Mouse (Mus musculus) right cerebral cortex, postnatal 14 days (tissue): ENCODE data around the gene Parp9.
"Not testable (repeated sequence)": the region's sequence is repeated elsewhere in the genome, so short reads cannot be mapped to it uniquely, and the experiment has no call there.

Experiments
- DNase-seq: peaks from one replicate; pipeline ENCODE4 v3.0.0; 2022

Parp9 gene

GRCm38 (mm10) chr16:35932179-35933055 is 5.9 kb upstream of the Parp9 start:
- no peak for DNase-seq

- no peak for DNase-seq
These were observed 5.1 kb upstream of the Parp9 start for GRCm38 (mm10) chr16:35933181-35933580.

- DNase-seq: no peak
These were observed 991 bp downstream of the Parp9 start for GRCm38 (mm10) chr16:35939261-35939660.

GRCm38 (mm10) chr16:35939690-35940089 is 1.4 kb downstream of the Parp9 start:
- peak; percentile 67 for DNase-seq

DNA sequence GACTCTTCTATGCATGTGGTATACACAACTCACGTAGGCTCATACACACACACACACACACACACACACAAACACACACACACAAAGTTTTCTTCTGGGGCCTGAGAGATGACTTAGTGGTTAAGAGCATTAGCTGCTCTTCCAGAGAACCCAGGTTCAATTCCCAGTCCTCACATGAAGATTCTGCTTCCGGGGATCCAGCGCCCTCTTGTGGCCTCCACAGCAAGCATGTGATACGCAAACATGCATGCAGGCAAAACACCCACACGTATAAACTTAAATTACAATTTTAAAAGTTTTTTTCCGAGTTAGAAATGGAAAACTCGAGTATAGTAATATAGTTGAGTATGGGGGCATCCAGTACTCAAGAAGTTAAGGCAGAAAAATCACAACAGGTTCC is 3.1 kb downstream of the Parp9 start:
- DNase-seq: peak; percentile 38

GRCm38 (mm10) chr16:35949264-35949663 is 11.0 kb downstream of the Parp9 start:
- DNase-seq: no peak

DNA sequence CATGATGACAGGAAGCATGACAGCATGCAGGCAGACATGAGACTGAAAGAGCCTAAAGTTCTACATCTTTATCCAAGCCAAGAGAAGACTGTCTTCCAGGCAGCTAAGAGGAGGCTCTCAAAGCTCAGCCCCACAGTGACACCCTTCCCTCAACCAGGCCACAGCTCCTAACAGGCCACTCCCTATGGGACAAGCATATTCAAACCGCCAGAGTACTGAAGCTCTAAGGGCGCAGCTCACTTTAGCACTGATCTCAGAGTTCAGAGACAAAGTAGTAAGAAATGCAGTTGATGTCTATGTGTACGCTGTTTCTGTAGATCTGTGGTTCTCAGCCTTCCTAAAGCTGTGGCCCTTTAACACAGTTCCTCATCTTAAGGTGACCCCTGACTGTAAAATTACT is 12.9 kb downstream of the Parp9 start:
- DNase-seq: no peak

- no peak for DNase-seq
These were observed 14.4 kb downstream of the Parp9 start for GRCm38 (mm10) chr16:35952628-35953130.

- not testable (repeated sequence) for DNase-seq
These were observed 27.7 kb downstream of the Parp9 start for GRCm38 (mm10) chr16:35965991-35966390.

- no peak for DNase-seq
These were observed 28.3 kb downstream of the Parp9 start for GRCm38 (mm10) chr16:35966411-35967115.

DNA sequence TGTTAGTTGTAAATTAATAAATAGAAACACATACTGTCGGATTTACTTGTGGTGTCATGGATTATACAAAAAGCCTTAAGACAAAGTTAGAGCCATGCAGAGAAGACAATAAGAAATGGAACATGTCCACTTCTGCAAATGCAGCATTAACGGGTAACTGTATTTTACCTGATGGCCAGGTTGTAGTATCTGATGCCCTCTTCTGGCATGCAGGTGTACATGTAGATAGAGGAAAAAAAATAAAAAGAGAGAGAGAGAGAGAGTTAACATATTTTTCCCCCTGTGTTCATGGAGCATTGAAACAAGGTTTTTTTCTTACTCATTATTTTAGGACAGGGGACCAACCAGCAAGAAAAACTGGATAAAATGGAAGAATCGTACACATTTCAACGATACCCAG is 29.0 kb downstream of the Parp9 start:
- DNase-seq: no peak

GRCm38 (mm10) chr16:35968149-35968548 is 29.9 kb downstream of the Parp9 start:
- DNase-seq: no peak

DNA sequence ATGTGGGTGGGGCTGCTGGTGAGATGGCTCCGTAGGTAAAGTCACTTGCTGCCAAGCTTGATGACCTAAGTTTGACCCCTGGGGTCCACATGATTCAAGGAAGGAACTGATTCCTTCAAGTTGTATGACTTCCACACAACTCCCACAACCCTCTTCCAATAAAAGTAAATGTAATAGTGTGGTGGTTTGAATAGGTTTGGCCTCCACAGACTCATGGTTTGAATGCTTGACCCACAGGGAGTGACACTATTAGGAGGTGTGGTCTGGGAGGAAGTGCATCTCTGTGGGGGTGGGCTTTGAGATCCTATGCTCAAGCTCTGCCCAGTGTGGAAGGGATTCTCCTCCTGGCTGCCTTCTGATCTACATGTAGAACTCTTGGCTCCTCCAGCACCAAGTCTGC is 35.8 kb downstream of the Parp9 start:
- no peak for DNase-seq

DNA sequence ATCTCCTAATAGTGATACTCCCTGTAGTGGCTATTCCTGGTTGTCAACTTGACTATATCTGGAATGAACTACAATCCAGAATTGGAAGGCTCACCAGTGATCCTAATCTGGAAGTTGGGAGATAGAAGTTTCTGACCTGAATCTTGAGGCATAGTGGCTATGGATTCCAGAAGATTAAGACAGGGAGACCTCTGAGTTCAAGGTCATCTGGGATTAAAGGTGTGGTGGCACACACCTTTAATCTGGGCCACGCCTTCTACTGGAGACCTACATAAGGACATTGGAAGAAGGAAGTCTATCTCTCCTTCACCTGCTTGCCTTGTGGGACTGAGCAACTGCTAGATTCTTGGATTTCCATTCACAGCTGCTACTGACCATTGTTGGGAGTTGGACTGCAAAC is 40.2 kb downstream of the Parp9 start, which contains the start of gene Kpna1:
Kpna1 (plus strand) TSS at position 301 of the 400 bp plus-strand sequence.
- DNase-seq: not testable (repeated sequence)

- peak; percentile 100 for DNase-seq
These were observed 43.1 kb downstream of the Parp9 start for GRCm38 (mm10) chr16:35981363-35981821.

DNA sequence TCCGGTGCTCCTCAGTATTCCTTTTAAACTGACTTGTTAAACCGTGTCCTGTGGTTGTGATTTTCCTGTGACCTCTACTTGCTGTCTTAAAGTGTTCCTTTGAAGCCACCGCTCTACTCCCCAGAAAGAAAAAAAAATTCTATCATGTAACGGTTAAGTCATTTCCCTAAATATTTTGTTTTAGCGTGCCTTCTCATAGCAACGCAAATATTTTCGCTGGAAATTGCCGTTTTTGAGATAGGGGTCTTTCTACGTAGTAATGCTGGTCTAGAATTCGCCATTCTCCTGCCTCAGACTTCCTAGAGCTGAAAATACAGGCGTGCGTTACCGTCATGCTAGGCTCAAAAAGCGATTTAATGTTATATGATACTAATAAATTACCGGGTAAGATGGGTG is 44.2 kb downstream of the Parp9 start:
- no peak for DNase-seq

DNA sequence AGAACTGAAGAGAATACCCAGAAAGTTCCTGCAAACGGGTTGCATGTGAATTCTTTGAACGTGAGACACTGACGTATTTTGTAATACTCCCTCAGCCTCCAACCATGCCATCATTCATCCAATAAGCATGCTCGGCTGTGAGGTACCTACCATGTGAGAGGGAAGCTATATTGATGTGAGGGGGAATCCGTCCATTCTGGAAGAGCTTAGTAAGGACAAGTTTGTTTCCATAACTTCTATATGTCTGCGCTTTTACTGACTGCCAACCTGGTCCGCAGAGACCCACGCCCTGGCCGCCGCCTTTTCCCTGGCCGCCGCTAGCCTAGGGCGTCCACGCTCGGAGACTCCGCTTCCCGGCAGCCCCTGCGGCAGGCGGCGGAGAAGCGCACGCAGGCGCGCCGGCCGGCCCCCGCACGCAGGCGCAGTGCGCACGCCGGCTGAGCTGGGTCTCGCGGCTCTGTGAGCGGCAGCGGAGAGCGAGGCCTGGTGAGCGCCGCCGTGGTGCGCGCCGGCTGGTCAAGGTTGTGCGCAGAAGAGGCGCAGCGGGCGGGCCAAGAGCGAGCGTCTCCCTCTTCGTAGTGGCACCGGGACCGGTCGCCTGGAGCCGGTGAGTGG is 44.7 kb downstream of the Parp9 start:
- peak; percentile 87 for DNase-seq

DNA sequence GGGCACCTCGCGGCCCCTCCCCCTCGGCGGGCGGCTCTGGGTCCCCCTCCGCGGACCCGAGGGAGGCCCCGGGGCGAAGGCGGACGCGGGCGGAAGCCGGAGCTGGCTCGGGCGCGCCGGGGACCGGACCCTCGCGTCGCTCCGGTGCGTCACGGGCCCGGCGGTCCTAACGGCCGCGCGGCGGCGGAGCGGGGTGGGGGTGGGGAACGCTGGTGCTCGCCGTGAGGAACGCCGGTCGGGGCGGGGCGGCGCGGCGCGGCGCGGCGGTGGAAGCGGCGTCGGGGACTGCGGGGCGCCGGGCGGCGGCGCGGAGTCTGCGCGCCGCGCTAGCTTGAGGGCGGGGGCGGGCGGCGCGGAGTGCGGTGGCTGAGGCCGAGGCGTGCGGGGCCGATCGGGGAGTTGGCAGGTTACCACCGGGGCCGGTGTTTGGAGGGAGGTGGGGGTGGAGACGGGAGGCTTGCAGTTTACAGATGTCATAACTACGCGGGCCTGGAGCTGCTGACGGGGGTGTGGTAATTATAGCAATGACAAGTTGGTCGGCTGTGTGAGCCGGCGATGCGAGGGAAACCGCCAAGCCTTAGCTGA is 45.3 kb downstream of the Parp9 start:
- peak; percentile 70 for DNase-seq

DNA sequence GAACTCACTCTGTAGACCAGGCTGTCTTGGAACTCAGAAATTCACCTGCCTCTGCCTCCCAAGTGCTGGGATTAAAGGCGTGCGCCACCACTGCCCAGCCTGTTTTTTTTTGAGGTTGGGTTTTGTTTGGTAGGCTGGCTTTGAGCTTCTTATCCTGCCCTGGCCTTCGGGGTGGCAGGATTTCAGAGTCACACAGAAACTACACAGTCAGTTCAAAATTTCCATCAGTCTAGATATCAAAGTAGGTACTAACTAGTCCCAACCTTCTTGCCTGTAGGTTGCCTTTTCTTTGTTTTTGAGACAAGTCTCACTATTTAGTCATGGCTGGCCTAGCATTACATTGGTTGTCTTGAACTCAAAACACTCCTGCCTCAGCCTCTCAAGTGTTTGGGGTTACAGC is 46.2 kb downstream of the Parp9 start:
- no peak for DNase-seq

- DNase-seq: no peak
These were observed 49.7 kb downstream of the Parp9 start for GRCm38 (mm10) chr16:35987930-35988329.

GRCm38 (mm10) chr16:35992391-35992790 is 54.1 kb downstream of the Parp9 start:
- DNase-seq: no peak

GRCm38 (mm10) chr16:35993316-35993715 is 55.0 kb downstream of the Parp9 start:
- DNase-seq: no peak

DNA sequence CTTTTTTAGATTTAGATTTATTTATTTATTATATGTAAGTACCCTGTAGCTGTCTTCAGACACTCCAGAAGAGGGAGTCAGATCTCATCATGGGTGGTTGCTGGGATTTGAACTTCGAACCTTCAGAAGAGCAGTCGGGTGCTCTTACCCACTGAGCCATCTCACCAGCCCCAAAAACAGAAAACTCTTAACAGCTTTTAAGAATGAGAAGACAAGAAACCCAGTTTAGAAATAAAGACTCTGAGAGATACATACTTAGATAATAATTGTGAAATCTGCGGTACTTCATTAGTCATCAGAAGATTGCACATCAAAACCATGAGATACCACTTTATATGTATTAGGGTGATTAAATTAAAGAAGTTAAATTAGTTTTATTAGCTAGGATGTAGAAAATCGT is 60.6 kb downstream of the Parp9 start:
- not testable (repeated sequence) for DNase-seq
